Mouse (Mus musculus): ENCODE measurements around the gene Ano4.

Gene Ano4

GRCm38 (mm10) chr10:88950297-88950653, 394.3 kb downstream of the Ano4 start:
- DNase-seq (ENCODE audit: low spot score in 2 of 2) = no peak

- no peak for DNase-seq (ENCODE audit: low spot score in 2 of 2)
Observed at GRCm38 (mm10) chr10:88949649-88950296, 394.8 kb downstream of the Ano4 start.

Measured in spleen, postnatal 10 days (tissue).